Mouse (Mus musculus): ENCODE measurements at regions not wholly inside any gene's neighbourhood (a gene's known extent, or its start where the extent isn't known, plus 50 kb on each side); places are given as distances from the start of the nearest gene placed in this dataset.

DNA sequence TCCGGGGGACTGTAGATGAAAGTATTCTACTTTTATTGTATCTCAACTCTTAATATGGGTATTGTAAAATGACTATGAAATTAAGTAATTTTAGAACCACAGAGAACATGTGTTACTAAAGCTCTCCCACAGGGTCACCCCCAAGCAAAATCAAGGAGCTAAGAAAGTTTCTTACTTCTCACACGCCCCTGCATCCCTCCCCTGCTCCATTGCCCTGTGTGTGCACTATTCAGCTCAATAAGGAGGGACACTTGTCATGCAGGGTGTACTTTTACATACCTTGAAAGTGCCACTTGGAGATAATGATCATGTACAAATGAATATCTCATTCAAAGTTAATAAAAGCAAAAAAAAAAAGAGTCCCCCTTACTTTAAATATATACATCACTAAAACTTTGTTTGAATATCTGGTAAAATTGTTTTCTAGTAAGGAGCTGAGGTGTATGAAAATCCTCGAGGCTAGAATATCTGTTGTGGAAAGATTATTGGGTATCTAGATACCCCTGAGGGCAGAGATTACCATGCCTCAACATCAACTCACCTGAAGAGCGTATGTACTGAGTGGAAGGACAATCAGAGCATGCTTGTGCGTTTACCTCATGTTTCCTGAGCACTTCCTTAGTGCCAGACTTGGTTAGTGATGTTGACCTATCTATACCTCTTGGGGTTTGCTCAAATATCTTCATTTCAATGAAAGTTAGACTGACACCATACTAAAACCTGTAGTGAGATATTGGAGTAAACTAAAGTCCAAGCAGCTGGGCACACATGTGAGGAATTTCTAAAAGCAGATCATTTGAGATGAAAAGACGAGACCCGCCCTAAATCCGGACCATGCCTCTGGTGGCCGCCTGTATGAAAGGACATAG lies 120.0 kb downstream of the Usp46 start:
- no peak overlapping the region for H3K9ac ChIP-seq (ENCODE audit: low read length)
- H3K4me2 ChIP-seq = no peak overlapping the region
- ATAC-seq (ENCODE audit: low FRiP score) = no peak
- no peaks in the 10 kb centered on the region for H3K27me3 ChIP-seq (ENCODE audit: control insufficient read depth, insufficient read depth, low read length)
- DNase-seq (ENCODE audit: low spot score, missing footprints) = no peak
- H3K27ac ChIP-seq (ENCODE audit: low read depth, low read length) = no peak overlapping the region
- no peaks in the 10 kb centered on the region for H3K36me3 ChIP-seq (ENCODE audit: control insufficient read depth, insufficient read depth, low read length)
- H3K4me3 ChIP-seq (ENCODE audit: low read depth, low read length) = no peak overlapping the region
- 91% methylated on average over 9 of the region's 9 CpGs for WGBS
- H3K9me3 ChIP-seq (ENCODE audit: control insufficient read depth, low read length) = no peaks in the 10 kb centered on the region
- no peaks in the 10 kb centered on the region; the same call in 1 of the 2 replicates for H3K4me1 ChIP-seq (ENCODE audit: control insufficient read depth, insufficient read depth, low read length)

Data from midbrain, embryonic 11.5 days (tissue).